Mouse (Mus musculus) midbrain, embryonic 13.5 days (tissue): ENCODE results near the gene Gm7030. TPM values are rescaled to one million over a fixed set of nuclear protein-coding genes. Genes with fewer than 3 reads are reported as not detected.
"Not testable (repeated sequence)": the region's sequence is repeated elsewhere in the genome, so short reads cannot be mapped to it uniquely, and the experiment has no call there.

ENCODE experiments used
- ATAC-seq: fragments of 200-750 bp; cut with Nextera tagmentation; 2 replicates; pipeline ENCODE4 v1.8.0; 2017; ENCODE audit warnings: mild to moderate bottlenecking, moderate TSS enrichment, moderate library complexity
- H3K27ac ChIP-seq: fragments of 300-500 bp; sonication (generic); 2 replicates; pipeline ENCODE4 v1.5.1; 2015; ENCODE audit warnings: inconsistent platforms, mild to moderate bottlenecking, moderate library complexity
- H3K27me3 ChIP-seq: fragments of 300-500 bp; sonication (generic); 2 replicates; pipeline ENCODE4 v1.6.1; 2015; ENCODE audit warnings: mild to moderate bottlenecking, inconsistent platforms
- H3K36me3 ChIP-seq: fragments of 300-500 bp; sonication (generic); 2 replicates; pipeline ENCODE4 v1.6.1; 2015; ENCODE audit warnings: mild to moderate bottlenecking, inconsistent platforms
- H3K4me1 ChIP-seq: fragments of 300-500 bp; sonication (generic); replicated peaks from 2 replicates; pipeline ENCODE4 v1.6.1; 2015; ENCODE audit warnings: inconsistent platforms
- H3K4me2 ChIP-seq: fragments of 300-500 bp; sonication (generic); replicated peaks from 2 replicates; pipeline ENCODE4 v1.6.1; 2015; ENCODE audit warnings: moderate library complexity, mild to moderate bottlenecking, inconsistent platforms
- H3K4me3 ChIP-seq: fragments of 300-500 bp; sonication (generic); replicated peaks from 2 replicates; pipeline ENCODE4 v1.5.1; 2015; ENCODE audit warnings: mild to moderate bottlenecking, inconsistent platforms
- H3K9ac ChIP-seq: fragments of 300-500 bp; sonication (generic); replicated peaks from 2 replicates; pipeline ENCODE4 v1.6.1; 2015; ENCODE audit warnings: mild to moderate bottlenecking, inconsistent platforms
- H3K9me3 ChIP-seq: fragments of 300-500 bp; sonication (generic); 2 replicates; pipeline ENCODE4 v1.6.1; 2016; ENCODE audit warnings: mild to moderate bottlenecking, inconsistent platforms
- WGBS: fragments of 180-500 bp; shearing (Covaris S2); methylation state at CpG from one replicate; pipeline ENCODE4 v1.1.7; 2015; 5-methylcytosine and 5-hydroxymethylcytosine counted together
- polyA plus RNA-seq: library from polyadenylated mRNA; unstranded; fragments of >200 nt; fragmentation: Nextera tagmentation; extraction: Ambion mirVana; gene quantifications from 2 replicates; pipeline ENCODE4 v1.2.1, GENCODE M21; 2015

Gm7030 gene
- polyA plus RNA-seq, 1 experiment from 2014 or later = not detected

DNA sequence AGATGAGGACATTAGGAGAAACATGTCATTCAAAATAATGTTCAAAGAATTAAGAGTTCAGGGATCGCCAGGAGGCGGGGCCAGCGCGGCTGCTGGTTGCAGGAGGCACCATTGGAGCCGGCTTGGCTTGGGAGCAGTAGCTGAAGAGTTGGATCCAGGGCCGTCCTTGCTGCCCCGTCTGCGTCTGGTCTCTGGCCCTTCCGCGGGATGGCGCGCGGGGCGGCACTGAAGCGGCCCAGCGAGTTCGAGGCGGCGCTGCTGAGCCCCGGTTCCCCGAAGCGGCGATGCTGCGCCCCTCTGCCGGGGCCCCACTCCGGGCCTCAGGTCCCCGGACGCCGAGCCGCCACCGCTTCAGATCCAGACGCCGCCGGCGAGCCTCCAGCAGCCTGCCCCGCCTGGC, 28.6 kb upstream of the Gm7030 start:
- Histone ChIP-seq H3K4me3 (peak overlapping the region; percentile 27), H3K4me2 (peak overlapping the region; percentile 50), H3K27me3 (peaks cover 78% of the 10 kb centered on the region)
- under 1% methylated on average over 36 of the region's 36 CpGs for WGBS
- ATAC-seq = 0 out of 2 replicates have a peak, but pooled peaks have one; percentile 9
- H3K36me3 ChIP-seq, H3K9ac ChIP-seq, H3K4me1 ChIP-seq, H3K9me3 ChIP-seq, H3K27ac ChIP-seq: not testable (repeated sequence)

DNA sequence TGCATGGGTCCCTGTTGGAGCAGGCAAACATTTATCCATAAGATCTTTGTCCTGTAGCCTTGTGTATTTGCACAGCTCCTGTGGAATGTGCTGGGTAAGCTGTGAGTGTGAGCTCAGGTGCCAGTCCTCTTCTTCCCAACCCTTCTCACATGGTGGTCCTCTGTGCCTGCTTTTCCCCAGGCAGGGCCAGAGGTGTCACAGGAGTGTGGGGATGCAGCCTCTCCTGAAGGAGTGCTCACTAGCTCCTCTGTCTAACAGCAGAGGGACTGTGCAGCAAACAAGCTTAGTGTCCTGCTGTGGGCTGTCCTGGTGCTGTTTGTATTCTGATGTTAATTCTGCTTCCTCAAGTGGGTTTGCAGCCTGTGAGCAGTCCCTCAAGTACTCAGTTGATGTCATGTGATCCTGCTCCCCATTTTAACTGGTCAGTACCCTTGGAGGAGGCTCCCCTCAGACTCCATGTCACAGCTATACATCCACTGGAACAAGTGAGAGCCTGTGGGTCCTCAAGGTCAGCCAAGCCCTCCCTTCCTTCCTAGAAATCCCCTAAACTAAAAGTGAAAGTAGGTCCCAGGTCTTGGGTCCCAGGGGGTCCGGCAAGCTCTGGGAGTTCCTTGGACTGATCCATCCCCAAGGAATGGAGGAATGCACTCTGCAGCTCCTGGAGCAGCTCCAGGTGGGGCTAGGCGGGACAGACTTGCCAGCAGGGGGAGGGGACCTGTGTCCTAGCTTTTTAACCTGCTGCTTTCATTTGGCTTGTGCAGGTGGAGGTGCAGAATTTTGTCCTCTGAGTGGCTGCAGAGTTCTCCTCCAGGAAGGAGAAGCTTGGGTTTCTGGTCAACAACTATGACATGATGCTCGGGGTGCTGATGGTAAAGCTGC, 25.3 kb upstream of the Gm7030 start:
- H3K9me3 ChIP-seq = no peaks in the 10 kb centered on the region
- no peak overlapping the region for H3K27ac ChIP-seq
- H3K4me1 ChIP-seq = peaks cover 8% of the 10 kb centered on the region; the same call in 1 of the 2 replicates
- H3K27me3 ChIP-seq = peaks cover 55% of the 10 kb centered on the region
- H3K36me3 ChIP-seq = no peaks in the 10 kb centered on the region
- H3K4me3 ChIP-seq = no peak overlapping the region
- ATAC-seq = no peak
- no peak overlapping the region for H3K9ac ChIP-seq
- WGBS = 20% methylated on average over 3 of the region's 3 CpGs
- no peak overlapping the region for H3K4me2 ChIP-seq

DNA sequence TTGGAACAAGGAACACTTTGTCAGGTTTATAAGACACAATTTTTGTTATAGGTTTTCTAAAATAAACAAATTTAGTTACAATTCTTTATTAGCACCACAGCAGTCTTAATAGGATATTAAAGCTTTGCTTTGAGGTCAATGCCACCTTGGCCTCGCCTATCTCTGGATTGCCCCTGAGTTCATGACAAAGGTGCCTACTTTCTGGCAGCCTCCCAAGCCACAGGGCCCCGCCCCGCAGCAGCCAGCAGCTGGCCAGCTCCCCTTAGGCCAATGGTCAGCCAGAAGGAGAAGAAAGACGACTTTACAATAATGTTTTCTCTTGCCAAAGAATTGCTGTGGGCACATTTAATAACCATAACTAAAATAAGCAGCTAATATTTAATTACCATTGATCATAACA, 22.0 kb upstream of the Gm7030 start:
- H3K4me3 ChIP-seq, H3K4me2 ChIP-seq, H3K9ac ChIP-seq, ATAC-seq, H3K27ac ChIP-seq, H3K36me3 ChIP-seq, H3K9me3 ChIP-seq, H3K4me1 ChIP-seq: not testable (repeated sequence)
- H3K27me3 ChIP-seq = peaks cover 40% of the 10 kb centered on the region
- 47% methylated on average over 4 of the region's 4 CpGs for WGBS

DNA sequence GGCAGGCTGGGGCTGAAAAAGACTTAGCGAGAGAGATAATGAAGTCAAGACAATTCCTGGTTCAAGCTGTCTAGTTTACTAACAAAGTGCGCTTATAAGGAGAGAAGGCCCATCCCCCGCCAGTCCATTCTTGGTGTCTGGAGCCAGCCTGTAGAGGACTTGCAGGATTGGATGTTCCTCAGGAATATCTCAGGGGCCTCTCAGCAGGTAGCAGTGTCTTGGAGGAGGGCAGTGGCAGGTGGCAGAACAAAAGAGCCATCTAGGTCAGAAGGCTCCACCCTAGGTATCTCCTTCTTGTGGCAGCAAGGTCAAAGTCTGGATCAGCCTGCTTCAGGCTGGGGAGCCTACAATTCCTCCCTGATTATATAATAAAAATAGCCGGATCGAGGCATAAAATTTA, 19.2 kb upstream of the Gm7030 start:
- H3K27me3 ChIP-seq = peaks cover 48% of the 10 kb centered on the region
- H3K9ac ChIP-seq, H3K9me3 ChIP-seq, H3K4me2 ChIP-seq, H3K36me3 ChIP-seq, H3K4me1 ChIP-seq, ATAC-seq, H3K27ac ChIP-seq, H3K4me3 ChIP-seq: not testable (repeated sequence)
- WGBS = 64% methylated on average over 5 of the region's 5 CpGs

DNA sequence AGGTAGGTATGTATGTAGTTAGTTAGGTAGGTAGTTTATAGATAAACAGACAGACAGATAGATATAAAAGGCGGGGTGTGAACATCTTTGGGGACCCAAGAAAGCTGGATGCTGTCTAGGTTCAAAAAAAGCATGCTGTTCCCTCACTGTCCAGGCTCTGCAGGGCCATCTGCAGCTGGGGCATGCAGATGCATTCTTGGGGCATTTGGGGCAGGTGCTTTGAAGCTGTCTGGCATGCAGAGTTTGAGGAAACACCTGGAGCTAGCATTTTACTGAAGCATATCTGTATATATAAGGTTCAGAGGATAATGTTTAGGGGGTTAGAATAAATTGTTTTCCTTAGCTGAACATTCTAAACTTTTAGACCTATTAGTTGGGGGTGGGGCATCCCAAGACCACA, 17.7 kb upstream of the Gm7030 start:
- not testable (repeated sequence) for H3K9ac ChIP-seq, H3K36me3 ChIP-seq, H3K27ac ChIP-seq, H3K9me3 ChIP-seq, ATAC-seq, H3K4me1 ChIP-seq, H3K4me2 ChIP-seq, H3K4me3 ChIP-seq
- WGBS = 88% methylated on average over 1 of the region's 1 CpGs
- peaks cover 55% of the 10 kb centered on the region for H3K27me3 ChIP-seq

DNA sequence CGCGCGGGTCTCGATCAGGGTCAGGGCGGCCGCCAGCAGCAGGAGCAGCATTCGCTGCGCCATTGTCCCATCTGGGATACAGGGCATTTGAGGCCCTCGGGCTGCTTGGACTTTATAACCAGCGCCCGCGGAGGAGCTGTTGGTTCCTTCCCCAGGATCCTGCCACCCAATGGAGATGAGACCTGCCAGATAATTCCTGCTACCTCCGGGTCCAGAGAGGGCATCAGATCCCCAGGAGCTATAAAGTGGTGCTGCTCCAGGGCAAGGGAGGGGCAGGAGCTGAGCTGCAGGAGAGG, 16.6 kb upstream of the Gm7030 start:
- 0 out of 2 replicates have a peak overlapping the region, but pooled peaks have one; percentile 52 for H3K9ac ChIP-seq
- not testable (repeated sequence) for H3K36me3 ChIP-seq, H3K27ac ChIP-seq, H3K9me3 ChIP-seq, H3K4me1 ChIP-seq, ATAC-seq
- H3K4me2 ChIP-seq = peak overlapping the region; percentile 52
- WGBS = 1% methylated on average over 13 of the region's 13 CpGs
- H3K4me3 ChIP-seq = peak overlapping the region; percentile 35
- peaks cover 61% of the 10 kb centered on the region for H3K27me3 ChIP-seq

DNA sequence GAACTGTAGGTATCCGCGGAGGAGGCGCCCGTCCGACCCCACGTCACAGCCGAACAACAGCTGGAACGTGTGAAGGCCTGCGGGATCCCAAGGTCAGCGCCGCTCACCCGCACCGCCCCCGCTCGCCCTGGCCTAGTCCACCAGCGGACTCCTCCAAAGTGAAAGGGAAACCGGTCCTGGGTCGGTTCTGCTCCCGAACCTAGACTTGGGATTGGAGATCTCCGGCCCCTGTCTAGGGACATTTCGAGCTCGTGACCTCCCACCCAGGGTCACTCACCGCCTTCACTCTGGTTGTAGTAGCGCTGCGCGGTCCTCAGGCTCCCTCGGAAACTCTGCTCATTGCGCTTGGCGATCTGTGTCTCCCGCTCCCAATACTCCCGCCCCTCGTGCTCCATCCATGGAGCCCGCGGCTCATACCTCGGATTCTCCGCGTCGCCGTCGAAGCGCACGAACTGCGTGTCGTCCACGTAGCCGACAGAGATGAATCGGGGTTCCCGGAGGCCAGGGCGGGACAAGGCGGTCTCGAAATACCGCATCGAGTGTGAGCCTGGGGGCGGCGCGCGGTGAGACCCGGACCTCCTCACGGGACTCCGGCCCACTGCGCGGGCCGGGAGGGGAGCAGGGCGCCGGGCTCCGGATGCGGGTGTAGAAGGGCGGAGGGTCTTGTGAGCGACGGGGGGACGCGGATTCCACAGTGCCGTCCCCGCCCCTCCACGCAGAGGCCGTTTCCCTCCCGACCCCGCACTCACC, 16.1 kb upstream of the Gm7030 start:
- no peak overlapping the region for H3K27ac ChIP-seq
- peak overlapping the region; percentile 52; the same call in 1 of the 2 replicates for H3K9ac ChIP-seq
- peaks cover 10% of the 10 kb centered on the region for H3K4me1 ChIP-seq
- H3K4me3 ChIP-seq = peak overlapping the region; percentile 35
- peaks cover 61% of the 10 kb centered on the region for H3K27me3 ChIP-seq
- WGBS = 2% methylated on average over 73 of the region's 78 CpGs
- H3K36me3 ChIP-seq = no peaks in the 10 kb centered on the region
- peak; percentile 70 for ATAC-seq
- H3K4me2 ChIP-seq = peak overlapping the region; percentile 52
- H3K9me3 ChIP-seq = no peaks in the 10 kb centered on the region

DNA sequence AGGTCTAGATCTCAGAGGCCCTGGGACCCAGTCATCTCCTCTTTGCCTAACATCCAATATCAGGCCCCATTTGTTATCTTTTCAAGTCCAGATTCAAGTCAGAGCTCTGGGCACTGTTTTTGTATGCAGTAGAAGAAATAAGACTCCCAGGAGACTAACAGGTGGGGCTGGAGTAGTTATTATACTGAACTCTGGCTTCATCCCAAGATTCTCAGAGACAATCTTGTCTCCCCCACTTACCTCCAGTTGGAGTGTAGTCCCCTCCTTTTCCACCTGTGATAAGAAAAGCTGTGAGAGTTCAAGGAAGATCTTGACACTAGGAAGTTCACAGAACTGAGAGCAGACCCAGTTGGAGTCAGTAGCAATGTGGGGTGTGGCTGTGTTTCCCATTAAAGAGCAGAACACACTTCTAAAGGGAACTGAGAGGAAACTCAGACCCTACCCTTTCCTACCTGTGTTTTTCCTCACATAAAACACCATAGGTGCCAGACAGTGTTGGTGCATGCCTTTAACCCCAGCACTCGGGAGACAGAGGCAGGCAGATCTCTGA, 7.1 kb upstream of the Gm7030 start:
- H3K4me3 ChIP-seq, H3K27ac ChIP-seq, H3K4me2 ChIP-seq, H3K9ac ChIP-seq, H3K36me3 ChIP-seq, ATAC-seq, H3K4me1 ChIP-seq, H3K9me3 ChIP-seq: not testable (repeated sequence)
- peaks cover 19% of the 10 kb centered on the region for H3K27me3 ChIP-seq
- 80% methylated on average over 1 of the region's 1 CpGs for WGBS

DNA sequence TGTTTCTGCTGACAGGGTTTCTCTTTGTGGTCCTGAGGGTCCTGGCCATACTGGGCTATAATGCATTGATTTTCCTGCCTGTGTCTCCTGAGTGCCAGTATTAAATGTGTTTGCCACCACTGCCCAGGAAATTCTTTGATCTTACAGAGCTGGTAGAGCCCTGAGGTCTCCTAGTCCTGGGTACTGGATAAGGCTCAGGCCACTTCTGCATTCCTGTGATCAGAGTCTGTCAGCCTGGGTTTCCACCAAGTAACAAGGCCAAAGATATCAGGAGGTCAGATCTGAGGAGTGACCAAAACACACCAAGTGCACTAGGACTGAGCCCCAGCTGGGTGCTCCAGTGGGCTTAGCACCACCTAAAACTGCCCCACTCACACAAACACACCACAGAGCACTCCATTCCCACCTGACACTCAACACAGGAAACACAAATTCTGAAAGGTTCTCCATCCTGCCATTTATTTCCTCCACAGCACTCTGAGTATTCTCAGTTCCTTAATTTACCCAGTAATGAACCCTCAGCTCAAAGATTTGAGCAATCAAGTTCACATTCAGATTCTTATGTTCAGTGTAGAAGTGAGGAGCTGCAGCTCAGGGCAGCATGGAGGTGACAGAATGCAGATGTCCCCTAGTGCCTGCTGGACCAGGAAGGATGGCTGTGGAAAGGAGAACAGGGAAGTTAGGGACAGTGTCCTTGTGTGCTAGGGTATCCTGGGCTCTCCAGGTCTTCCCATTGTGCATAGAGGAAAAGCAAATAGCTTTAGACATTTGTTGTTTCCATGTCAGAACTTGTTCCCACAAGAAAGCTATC, 6.4 kb upstream of the Gm7030 start:
- not testable (repeated sequence) for H3K9ac ChIP-seq, H3K9me3 ChIP-seq, ATAC-seq, H3K4me3 ChIP-seq, H3K4me1 ChIP-seq, H3K36me3 ChIP-seq, H3K4me2 ChIP-seq, H3K27ac ChIP-seq
- H3K27me3 ChIP-seq = peaks cover 19% of the 10 kb centered on the region

DNA sequence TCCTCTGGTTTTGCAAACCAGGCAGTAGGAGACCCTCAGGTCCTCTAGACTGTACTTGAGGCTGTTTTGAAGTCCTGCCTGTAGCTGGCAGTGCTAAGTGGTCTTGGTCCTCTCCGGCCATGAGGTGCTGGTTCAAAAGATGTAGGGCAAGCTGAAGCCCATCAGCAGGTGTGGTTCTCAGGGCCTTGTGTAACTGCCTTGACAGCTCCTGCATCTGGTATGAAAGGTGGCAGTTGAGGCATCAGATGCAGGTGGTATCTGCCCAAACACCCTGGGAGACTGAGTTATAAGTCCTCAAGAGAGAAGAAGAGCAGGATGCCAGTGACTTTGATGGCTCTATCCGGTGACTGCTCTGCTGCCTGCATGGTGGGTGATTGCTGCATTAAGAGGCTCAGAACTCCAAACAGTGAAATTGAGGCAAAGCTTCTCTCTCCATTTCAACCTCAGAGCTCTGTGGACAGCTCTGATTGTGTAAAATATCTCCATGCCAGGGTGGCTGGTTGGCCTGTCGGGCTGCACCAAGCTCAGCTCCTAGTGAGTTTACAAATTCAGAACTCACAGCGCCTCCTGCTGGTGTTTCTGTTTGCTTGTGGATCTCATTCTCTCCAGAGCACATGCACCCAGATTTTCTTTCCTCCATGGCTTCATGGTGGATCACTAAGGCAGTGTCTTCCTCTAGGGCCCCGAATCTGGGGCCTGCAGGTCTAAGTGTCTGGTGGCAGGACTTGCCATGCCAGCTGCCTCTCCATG, 2.5 kb upstream of the Gm7030 start:
- H3K4me2 ChIP-seq = no peak overlapping the region
- H3K9me3 ChIP-seq = no peaks in the 10 kb centered on the region
- no peaks in the 10 kb centered on the region for H3K36me3 ChIP-seq
- H3K9ac ChIP-seq = no peak overlapping the region
- H3K4me3 ChIP-seq = no peak overlapping the region
- WGBS = 78% methylated on average over 5 of the region's 5 CpGs
- ATAC-seq = no peak
- 0 out of 2 replicates have a peak, but pooled peaks cover 8% of the 10 kb centered on the region for H3K27me3 ChIP-seq
- no peak overlapping the region for H3K27ac ChIP-seq
- no peaks in the 10 kb centered on the region for H3K4me1 ChIP-seq

DNA sequence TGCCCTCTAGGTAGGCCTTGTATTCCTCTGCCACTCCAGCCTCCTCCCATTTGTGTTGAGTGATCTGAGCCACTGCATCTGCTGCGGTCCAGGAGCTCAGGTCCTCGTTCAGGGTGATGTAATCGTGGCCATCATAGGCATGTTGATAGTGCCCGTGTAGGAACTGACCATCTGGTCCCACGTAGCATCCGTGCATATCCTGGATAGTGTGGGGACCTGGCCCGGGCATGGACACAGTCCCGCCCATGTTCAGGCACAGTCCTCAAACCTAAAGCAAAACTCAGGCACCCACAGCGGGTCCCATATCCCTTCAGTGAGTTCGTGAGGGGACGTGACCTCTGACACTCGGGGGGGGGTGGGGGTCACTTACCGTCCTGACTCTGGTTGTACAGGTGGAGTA, 700 bp downstream of the Gm7030 start:
- not testable (repeated sequence) for H3K4me2 ChIP-seq, H3K27me3 ChIP-seq, H3K9ac ChIP-seq, H3K4me1 ChIP-seq, H3K36me3 ChIP-seq, ATAC-seq, H3K27ac ChIP-seq, H3K9me3 ChIP-seq, H3K4me3 ChIP-seq
- 68% methylated on average over 11 of the region's 13 CpGs for WGBS
